Comparison of ENCODE assay signal across 32 mouse cellular contexts in genomic region chr8:93040256-93040655, GRCm38 (mm10). TPM values are rescaled to one million over a fixed set of nuclear protein-coding genes. Genes with fewer than 3 reads are reported as not detected.
A peak's percentile ranks its signal among the peaks of the same experiment; 100 is the strongest.
DNase-seq lines count a peak whose midpoint lies in the region; TF ChIP-seq lines count a peak whose summit lies in the region.
"Had no signal": no experiment of that assay in that cellular context is flagged by ENCODE, and none has a peak within 500 bp of the region (broad histone marks: within the 10 kb centered on the region; RNA-seq: fewer than 3 reads in every experiment).

No protein-coding gene starts in this region.

- H3K4me3 ChIP-seq in gastrocnemius, adult 2 months = no peak overlapping the region
- H3K4me3 ChIP-seq: embryonic facial prominence, embryonic 13.5 days; forebrain, embryonic 12.5 days; hindbrain, embryonic 15.5 days; intestine, embryonic 15.5 days; limb, embryonic 13.5 days; liver, embryonic 13.5 days had no signal

- TF ChIP-seq CTCF in gastrocnemius, adult 2 months (IDR thresholded peaks at IDR 0.05) = no peak

- peak overlapping the region; percentile 79 for H3K27ac ChIP-seq in gastrocnemius, adult 2 months
- H3K27ac ChIP-seq: embryonic facial prominence, embryonic 13.5 days; forebrain, embryonic 12.5 days; hindbrain, embryonic 15.5 days; intestine, embryonic 15.5 days; limb, embryonic 13.5 days; liver, embryonic 13.5 days had no signal

- intact Hi-C loops in gastrocnemius, adult 2 months (cut with DNase I) = no loop called here
- intact Hi-C loops in gastrocnemius, postnatal 36 days (cut with DNase I) = no loop called here

- DNase-seq in gastrocnemius, adult 2 months = no peak
- DNase-seq in gastrocnemius, postnatal 36 days = no peak
- DNase-seq in right cerebral cortex, adult 18-20 months = peak; percentile 52
- no peak for DNase-seq in right cerebral cortex, postnatal 25 days
- peak; percentile 84 for DNase-seq in brain, adult 2 months (ENCODE audit: low read depth, low spot score)
- no peak for DNase-seq in adrenal gland, adult 8-10 months
- no peak for DNase-seq in urinary bladder, adult 2 months (ENCODE audit: low spot score)
- DNase-seq: adrenal gland, postnatal 10 days; cerebellum, postnatal 10 days; heart, postnatal 4 days; liver, embryonic 13.5 days; lung, embryonic 14.5 days; lung, postnatal 36 days; spleen, adult 18-20 months; thymus, adult 18-20 months; thymus, postnatal 4 days had no signal

RNA-seq across cellular contexts. Expression of gene Ces1a, which starts 7.7 kb away (rescaled TPM):
- not detected for total RNA-seq in gastrocnemius, adult 2 months (2021)
- not detected for total RNA-seq in gastrocnemius, postnatal 36 days (2021)
- not detected for total RNA-seq in adrenal gland, adult 8-10 months (2022)
- not detected in 2 replicates for polyA plus RNA-seq in urinary bladder, adult 2 months (2012; rRNA removed)
- total RNA-seq: adrenal gland, postnatal 10 days; granulocyte monocyte progenitor cell, adult 5-6 weeks; heart, postnatal 4 days; layer of hippocampus, postnatal 25 days; megakaryocyte-erythroid progenitor cell, adult 5-6 weeks; midbrain, postnatal 0 days; neutrophil, adult 5-6 weeks had no signal
- polyA plus RNA-seq: brain, embryonic 14.5 days; forebrain, embryonic 12.5 days; heart, embryonic 14.5 days; hindbrain, embryonic 15.5 days; intestine, embryonic 15.5 days; kidney, embryonic 14.5 days; large intestine, adult 2 months; liver, embryonic 13.5 days; lung, embryonic 14.5 days; midbrain, postnatal 0 days; stomach, embryonic 14.5 days had no signal

RNA-seq across cellular contexts. Expression of gene Ces1b, which starts 39.6 kb away (rescaled TPM):
- total RNA-seq in gastrocnemius, adult 2 months (2021) = not detected
- total RNA-seq in gastrocnemius, postnatal 36 days (2021) = not detected
- total RNA-seq in adrenal gland, adult 8-10 months (2022) = not detected
- not detected in 2 replicates for polyA plus RNA-seq in urinary bladder, adult 2 months (2012; rRNA removed)
- total RNA-seq: granulocyte monocyte progenitor cell, adult 5-6 weeks; heart, postnatal 4 days; layer of hippocampus, postnatal 25 days; megakaryocyte-erythroid progenitor cell, adult 5-6 weeks; midbrain, postnatal 0 days; neutrophil, adult 5-6 weeks had no signal
- polyA plus RNA-seq: brain, embryonic 14.5 days; C2C12; embryonic facial prominence, embryonic 13.5 days; forebrain, embryonic 12.5 days; heart, embryonic 14.5 days; hindbrain, embryonic 15.5 days; kidney, embryonic 14.5 days; limb, embryonic 13.5 days; liver, embryonic 13.5 days; lung, embryonic 14.5 days; midbrain, postnatal 0 days; stomach, embryonic 14.5 days had no signal

Comparison
In these comparisons a context has a peak if more than half of its experiments do, and no peak if none do; other contexts are left out.
1. DNase-seq: peak in right cerebral cortex, adult 18-20 months (single experiment) and brain, adult 2 months (single experiment); none in gastrocnemius, adult 2 months (single experiment), gastrocnemius, postnatal 36 days (0 of 2), right cerebral cortex, postnatal 25 days (single experiment), adrenal gland, adult 8-10 months (single experiment) and urinary bladder, adult 2 months (single experiment).